Mouse (Mus musculus) erythroblast, embryonic 14.5 days (primary cell): ENCODE measurements around the gene Olfr16.

Source experiments
- GATA1 ChIP-seq: IDR thresholded peaks from 2 replicates; pipeline ENCODE4 v1.6.1; 2012; ENCODE audit warnings: low read length, inconsistent platforms, mixed read lengths
- TAL1 ChIP-seq: IDR thresholded peaks from 3 replicates; pipeline ENCODE4 v1.6.1; 2012; ENCODE audit warnings: low read length, inconsistent platforms, mixed read lengths

DNA sequence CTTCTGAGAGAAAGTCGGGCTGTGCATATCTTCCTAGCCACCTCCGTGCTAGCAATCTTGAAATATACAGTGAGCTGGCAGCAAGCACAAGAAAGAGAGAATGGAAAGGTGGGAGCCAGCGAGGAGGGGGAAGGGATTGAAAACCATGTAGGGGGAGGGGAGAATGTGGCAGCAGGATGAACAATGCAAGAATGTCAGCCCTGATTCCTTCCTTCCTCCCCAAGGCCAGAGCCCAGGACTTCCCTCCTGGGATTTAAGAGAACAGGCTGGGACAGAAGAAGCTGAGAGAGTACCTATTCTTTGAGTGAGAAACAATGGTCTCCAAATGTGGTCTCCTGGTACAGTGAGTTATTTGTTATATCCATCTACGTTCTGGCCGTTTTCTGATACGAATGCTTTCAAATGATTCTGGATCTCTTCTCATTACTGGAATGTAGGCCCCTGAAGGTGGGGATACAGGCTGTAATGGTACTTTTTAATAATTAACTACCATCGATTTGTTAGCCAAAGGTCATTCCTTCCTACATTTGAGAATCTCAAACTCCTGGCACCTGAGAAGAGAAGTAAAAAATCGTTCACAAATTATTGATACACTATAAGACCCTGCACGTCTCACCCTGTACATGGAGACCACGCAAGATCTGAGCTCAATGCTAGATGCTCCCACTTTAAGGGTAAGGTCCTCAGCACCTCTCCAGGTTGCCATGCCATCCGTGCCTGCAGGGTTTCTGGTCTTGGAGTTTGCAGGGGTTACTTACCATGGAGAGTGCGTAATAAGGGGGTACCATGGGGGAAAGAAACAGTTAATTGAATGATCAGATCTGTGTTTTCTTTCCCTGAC lies 39.8 kb downstream of the Olfr16 start:
- TF ChIP-seq TAL1 (no peak), GATA1 (no peak)
